Mouse (Mus musculus) limb, embryonic 13.5 days (tissue): Measurements from ENCODE around the gene Dleu7. TPM values are rescaled to one million over a fixed set of nuclear protein-coding genes. Genes with fewer than 3 reads are reported as not detected.
A peak's percentile ranks its signal among the peaks of the same experiment; 100 is the strongest.

ENCODE experiments used
- ATAC-seq: fragments of 200-750 bp; cut with Nextera tagmentation; 2 replicates; pipeline ENCODE4 v1.8.0; 2017; ENCODE audit warnings: low read depth, moderate number of reproducible peaks, moderate TSS enrichment; ENCODE audit not compliant: low FRiP score
- H3K27ac ChIP-seq: fragments of 300-500 bp; sonication (generic); 2 replicates; pipeline ENCODE4 v1.5.1; 2015; ENCODE audit warnings: inconsistent platforms, mild to moderate bottlenecking, moderate library complexity
- H3K27me3 ChIP-seq: fragments of 300-500 bp; sonication (generic); 2 replicates; pipeline ENCODE4 v1.6.1; 2015; ENCODE audit warnings: mild to moderate bottlenecking, inconsistent platforms
- H3K36me3 ChIP-seq: fragments of 300-500 bp; sonication (generic); 2 replicates; pipeline ENCODE4 v1.6.1; 2015; ENCODE audit warnings: inconsistent platforms, mild to moderate bottlenecking, moderate library complexity
- H3K4me1 ChIP-seq: fragments of 300-500 bp; sonication (generic); 2 replicates; pipeline ENCODE4 v1.6.1; 2015; ENCODE audit warnings: inconsistent platforms
- H3K4me2 ChIP-seq: fragments of 300-500 bp; sonication (generic); replicated peaks from 2 replicates; pipeline ENCODE4 v1.6.1; 2015; ENCODE audit warnings: inconsistent platforms, mild to moderate bottlenecking, moderate library complexity
- H3K4me3 ChIP-seq: fragments of 300-500 bp; sonication (generic); 2 replicates; pipeline ENCODE4 v1.5.1; 2015; ENCODE audit warnings: moderate library complexity, mild to moderate bottlenecking, inconsistent platforms
- H3K9ac ChIP-seq: fragments of 300-500 bp; sonication (generic); 2 replicates; pipeline ENCODE4 v1.6.1; 2015; ENCODE audit warnings: mild to moderate bottlenecking, inconsistent platforms
- H3K9me3 ChIP-seq: fragments of 300-500 bp; sonication (generic); 2 replicates; pipeline ENCODE4 v1.6.1; 2016; ENCODE audit warnings: inconsistent platforms
- WGBS: fragments of 180-500 bp; shearing (Covaris S2); methylation state at CpG from one replicate; pipeline ENCODE4 v1.1.7; 2015; 5-methylcytosine and 5-hydroxymethylcytosine counted together
- polyA plus RNA-seq: library from polyadenylated mRNA; unstranded; fragments of >200 nt; fragmentation: Nextera tagmentation; extraction: Ambion mirVana; gene quantifications from 2 replicates; pipeline ENCODE4 v1.2.1, GENCODE M21; 2015

The Dleu7 gene
- polyA plus RNA-seq, 1 experiment from 2014 or later: 1.6 TPM

DNA sequence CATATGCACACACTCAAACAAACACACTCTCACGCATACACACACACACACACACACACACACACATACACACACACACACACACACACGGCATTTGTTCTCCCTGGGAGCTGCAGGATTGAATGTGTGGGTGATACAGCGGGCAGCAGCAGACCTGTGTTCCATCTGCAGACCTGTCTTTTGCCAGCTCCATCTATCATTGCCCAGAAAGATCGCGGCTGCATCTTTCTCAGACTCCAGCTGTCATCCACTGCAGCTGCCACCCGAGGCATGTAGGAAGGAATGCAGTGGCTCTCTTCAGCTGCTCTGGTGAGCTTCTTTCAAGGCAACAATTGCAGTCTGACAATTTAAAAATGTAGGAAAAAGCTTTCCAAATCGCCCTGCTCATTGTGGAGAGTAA is 56.9 kb downstream of the Dleu7 start:
- H3K27me3 ChIP-seq: no peaks in the 10 kb centered on the region
- H3K4me1 ChIP-seq: 0 out of 2 replicates have a peak, but pooled peaks cover 7% of the 10 kb centered on the region
- H3K27ac ChIP-seq: 0 out of 2 replicates have a peak overlapping the region, but pooled peaks have one; percentile 15
- H3K36me3 ChIP-seq: no peaks in the 10 kb centered on the region
- H3K9ac ChIP-seq: no peak overlapping the region
- no peak overlapping the region for H3K4me2 ChIP-seq
- H3K4me3 ChIP-seq: no peak overlapping the region
- ATAC-seq: no peak; the same call in 1 of the 2 replicates
- 55% methylated on average over 7 of the region's 7 CpGs for WGBS
- no peaks in the 10 kb centered on the region for H3K9me3 ChIP-seq

DNA sequence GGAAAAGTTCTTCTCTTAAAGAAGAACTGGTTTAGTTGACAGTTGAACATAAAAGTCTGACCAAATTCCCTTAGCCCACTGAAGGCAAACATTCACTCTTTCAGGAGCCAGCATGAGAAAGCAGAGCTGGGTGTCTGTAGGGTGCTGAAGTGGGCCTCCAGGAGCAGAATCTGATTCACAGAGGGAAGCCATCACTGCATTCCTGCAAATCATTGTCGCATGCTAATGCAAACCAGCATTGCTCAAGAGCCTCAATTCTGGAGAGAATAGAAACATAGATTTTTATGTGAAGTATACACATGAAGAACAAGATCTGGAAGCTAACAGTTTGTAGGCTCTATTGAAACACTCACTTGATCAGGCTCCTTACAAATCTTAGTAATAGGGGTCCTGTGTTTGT is 57.6 kb downstream of the Dleu7 start:
- Histone ChIP-seq H3K4me3 (no peak overlapping the region), H3K9ac (no peak overlapping the region), H3K36me3 (no peaks in the 10 kb centered on the region), H3K27ac (no peak overlapping the region), H3K27me3 (no peaks in the 10 kb centered on the region), H3K4me1 (0 out of 2 replicates have a peak, but pooled peaks cover 10% of the 10 kb centered on the region), H3K9me3 (no peaks in the 10 kb centered on the region), H3K4me2 (no peak overlapping the region)
- ATAC-seq: no peak
- WGBS: 61% methylated on average over 1 of the region's 1 CpGs

DNA sequence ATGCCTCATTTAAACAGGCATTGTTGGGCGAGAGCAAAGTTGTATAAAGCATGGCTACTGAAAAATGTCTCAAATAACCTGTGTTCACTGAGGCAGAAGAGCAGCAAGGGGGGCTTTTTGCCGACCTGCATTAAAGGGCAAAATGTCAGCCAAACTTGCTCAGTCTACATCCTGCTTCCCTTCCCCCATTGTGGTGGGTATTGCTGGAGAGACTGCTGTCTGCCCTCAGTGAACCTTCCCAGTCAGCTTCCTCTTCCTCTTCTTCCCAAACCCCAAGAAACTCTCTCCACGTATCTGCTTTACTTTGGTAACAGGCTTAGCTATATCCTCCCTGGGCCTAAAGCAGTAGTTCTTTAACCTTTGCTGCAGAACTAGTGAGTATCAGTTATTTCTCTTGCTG is 61.9 kb downstream of the Dleu7 start:
- 68% methylated on average over 3 of the region's 3 CpGs for WGBS

DNA sequence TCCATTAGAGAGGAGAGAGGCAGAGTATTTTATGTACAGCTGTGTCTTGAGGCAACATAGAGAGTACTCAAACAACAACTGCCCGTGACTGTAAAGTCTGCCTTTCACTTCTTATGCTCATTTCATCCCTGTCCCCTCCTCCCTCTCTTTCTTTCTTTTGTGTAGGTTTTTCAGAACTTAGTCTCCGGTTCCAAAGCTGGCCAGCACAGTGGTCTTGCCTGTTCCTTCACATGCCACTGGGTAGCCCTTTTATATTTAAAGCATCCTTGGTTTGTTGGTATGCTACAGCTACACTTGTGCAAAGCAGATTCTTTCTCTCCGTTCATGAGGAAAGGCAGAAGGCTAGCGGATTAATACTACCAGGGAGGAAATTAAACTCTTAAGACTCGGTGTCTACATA is 65.7 kb downstream of the Dleu7 start:
- H3K4me2 ChIP-seq: no peak overlapping the region
- H3K9ac ChIP-seq: no peak overlapping the region
- H3K36me3 ChIP-seq: no peaks in the 10 kb centered on the region
- no peak overlapping the region for H3K27ac ChIP-seq
- 78% methylated on average over 5 of the region's 5 CpGs for WGBS
- no peaks in the 10 kb centered on the region for H3K9me3 ChIP-seq
- H3K4me3 ChIP-seq: no peak overlapping the region
- no peak for ATAC-seq
- 0 out of 2 replicates have a peak, but pooled peaks cover 3% of the 10 kb centered on the region for H3K4me1 ChIP-seq
- no peaks in the 10 kb centered on the region for H3K27me3 ChIP-seq

More for the DNA sequence above, 61.9 kb downstream of the Dleu7 start:
- ATAC-seq: no peak
- Histone ChIP-seq H3K9ac (no peak overlapping the region), H3K4me2 (no peak overlapping the region), H3K9me3 (no peaks in the 10 kb centered on the region), H3K36me3 (no peaks in the 10 kb centered on the region), H3K4me1 (0 out of 2 replicates have a peak, but pooled peaks cover 4% of the 10 kb centered on the region), H3K27ac (no peak overlapping the region), H3K27me3 (no peaks in the 10 kb centered on the region), H3K4me3 (no peak overlapping the region)

DNA sequence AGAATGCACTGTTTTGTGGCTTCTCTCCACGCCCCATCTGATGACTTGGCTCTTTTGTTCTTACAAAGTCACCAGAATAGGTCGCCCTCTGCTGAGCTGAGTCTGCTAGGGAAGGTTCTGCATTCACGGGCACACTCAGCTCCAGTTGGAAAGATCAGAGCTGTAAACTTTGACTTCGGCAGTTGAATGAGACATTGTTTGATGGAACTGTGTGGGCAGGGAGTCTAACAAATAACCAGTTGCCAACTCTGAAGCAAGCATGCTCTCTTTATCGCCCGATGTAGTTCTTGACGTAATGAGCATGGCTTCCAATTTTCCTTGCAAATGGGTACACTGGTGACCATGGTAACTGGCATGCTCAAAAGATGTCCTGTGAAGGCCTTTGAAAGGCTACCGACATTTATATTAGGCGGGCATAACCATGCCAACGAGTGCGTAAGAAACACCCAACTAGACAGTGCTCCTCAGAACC is 66.2 kb downstream of the Dleu7 start:
- Histone ChIP-seq H3K9me3 (no peaks in the 10 kb centered on the region), H3K27ac (no peak overlapping the region), H3K4me3 (no peak overlapping the region), H3K4me1 (0 out of 2 replicates have a peak, but pooled peaks cover 3% of the 10 kb centered on the region), H3K4me2 (no peak overlapping the region), H3K9ac (no peak overlapping the region), H3K36me3 (no peaks in the 10 kb centered on the region), H3K27me3 (no peaks in the 10 kb centered on the region)
- ATAC-seq: no peak
- 77% methylated on average over 11 of the region's 11 CpGs for WGBS

Other genes starting within 250 kb of the Dleu7 start
- 56.9 and 57.3 TPM in 2 replicates for gene Rnaseh2b, start 458 bp downstream of the Dleu7 start, polyA plus RNA-seq
- gene Gucy1b2, start 163.2 kb upstream of the Dleu7 start, polyA plus RNA-seq: 0.40 and 0.71 TPM in 2 replicates